Mouse (Mus musculus): ENCODE results near the gene Hoxb7. TPM values are rescaled to one million over a fixed set of nuclear protein-coding genes. Genes with fewer than 3 reads are reported as not detected.
A peak's percentile ranks its signal among the peaks of the same experiment; 100 is the strongest.

Gene Hoxb7
- polyA plus RNA-seq, 1 experiment from 2014 or later, result not detected

GRCm38 (mm10) chr11:96314671-96315343, 28.4 kb downstream of the Hoxb7 start:
- no peak for DNase-seq (ENCODE audit: low spot score)

- DNase-seq (ENCODE audit: low spot score), result no peak
Observed at GRCm38 (mm10) chr11:96315344-96315681, 28.9 kb downstream of the Hoxb7 start.

- DNase-seq (ENCODE audit: low spot score), result no peak
Observed at GRCm38 (mm10) chr11:96316696-96317607, 30.5 kb downstream of the Hoxb7 start.

GRCm38 (mm10) chr11:96317608-96318367, 31.4 kb downstream of the Hoxb7 start, which contains the start of gene Hoxb4:
Gene Hoxb4, plus strand, starts transcription at chr11:96318267.
- DNase-seq (ENCODE audit: low spot score), result no peak

GRCm38 (mm10) chr11:96318368-96319070, 32.1 kb downstream of the Hoxb7 start:
- peak; percentile 29 for DNase-seq (ENCODE audit: low spot score)

GRCm38 (mm10) chr11:96319071-96319902, 32.9 kb downstream of the Hoxb7 start:
- DNase-seq (ENCODE audit: low spot score), result no peak

- DNase-seq (ENCODE audit: low spot score), result no peak
Observed at GRCm38 (mm10) chr11:96319910-96320309, 33.5 kb downstream of the Hoxb7 start.

GRCm38 (mm10) chr11:96320688-96321087, 34.3 kb downstream of the Hoxb7 start:
- no peak for DNase-seq (ENCODE audit: low spot score)

- no peak for DNase-seq (ENCODE audit: low spot score)
Observed at GRCm38 (mm10) chr11:96321846-96322245, 35.4 kb downstream of the Hoxb7 start.

GRCm38 (mm10) chr11:96322738-96323137, 36.3 kb downstream of the Hoxb7 start:
- no peak for DNase-seq (ENCODE audit: low spot score)

- DNase-seq (ENCODE audit: low spot score), result no peak
Observed at GRCm38 (mm10) chr11:96323154-96323553, 36.7 kb downstream of the Hoxb7 start, which contains the start of gene Hoxb3. Gene Hoxb3, plus strand, starts transcription at chr11:96323326.

- DNase-seq (ENCODE audit: low spot score), result no peak
Observed at GRCm38 (mm10) chr11:96324125-96324524, 37.7 kb downstream of the Hoxb7 start.

- no peak for DNase-seq (ENCODE audit: low spot score)
Observed at GRCm38 (mm10) chr11:96324965-96325364, 38.5 kb downstream of the Hoxb7 start.

GRCm38 (mm10) chr11:96325747-96326212, 39.4 kb downstream of the Hoxb7 start:
- no peak for DNase-seq (ENCODE audit: low spot score)

- no peak for DNase-seq (ENCODE audit: low spot score)
Observed at GRCm38 (mm10) chr11:96326705-96327104, 40.3 kb downstream of the Hoxb7 start.

GRCm38 (mm10) chr11:96327122-96327521, 40.7 kb downstream of the Hoxb7 start:
- DNase-seq (ENCODE audit: low spot score), result no peak

- DNase-seq (ENCODE audit: low spot score), result no peak
Observed at GRCm38 (mm10) chr11:96327750-96328149, 41.3 kb downstream of the Hoxb7 start.

GRCm38 (mm10) chr11:96328605-96329004, 42.2 kb downstream of the Hoxb7 start:
- no peak for DNase-seq (ENCODE audit: low spot score)

- DNase-seq (ENCODE audit: low spot score), result no peak
Observed at GRCm38 (mm10) chr11:96332105-96332504, 45.7 kb downstream of the Hoxb7 start.

GRCm38 (mm10) chr11:96332618-96333032, 46.2 kb downstream of the Hoxb7 start:
- DNase-seq (ENCODE audit: low spot score), result no peak
